Mouse (Mus musculus): ENCODE results near the gene Pglyrp1. TPM values are rescaled to one million over a fixed set of nuclear protein-coding genes. Genes with fewer than 3 reads are reported as not detected.

Gene Pglyrp1
- total RNA-seq, 1 experiment: 0.89 TPM

GRCm38 (mm10) chr7:18829545-18829944, 41.6 kb upstream of the Pglyrp1 start:
- TF ChIP-seq ZNF384 (IDR thresholded peaks at IDR 0.05; ENCODE audit: low read depth, low read length) (no peak), HCFC1 (IDR thresholded peaks at IDR 0.05; ENCODE audit: borderline replicate concordance, insufficient read depth, low read length) (no peak), MAFK (IDR thresholded peaks at IDR 0.05; ENCODE audit: insufficient read depth, low read depth, low read length) (no peak), CHD2 (IDR thresholded peaks at IDR 0.05; ENCODE audit: low read depth, low read length) (no peak), ZC3H11A (IDR thresholded peaks at IDR 0.05; ENCODE audit: borderline replicate concordance, low read depth, low read length) (no peak)
- peaks cover 0 to 2% of the 10 kb centered on the region in 2 experiments; a peak in 1 of 4 replicates for H3K4me1 ChIP-seq (ENCODE audit: control insufficient read depth in 2 of 2, insufficient read depth in 2 of 2, low read length in 2 of 2, poor library complexity in 1 of 2)
- H3K4me3 ChIP-seq (ENCODE audit: insufficient read depth in 1 of 2, low read depth in 1 of 2, low read length in 2 of 2, poor library complexity in 1 of 2, severe bottlenecking in 1 of 2): no peak overlapping the region
- H3K9ac ChIP-seq (ENCODE audit: insufficient read depth, low read depth, low read length, poor library complexity, severe bottlenecking): no peak overlapping the region
- no peak overlapping the region for H3K27ac ChIP-seq (ENCODE audit: insufficient read depth, low read depth, low read length, poor library complexity, severe bottlenecking)
- H3K9me3 ChIP-seq (ENCODE audit: control insufficient read depth, insufficient read depth, low read depth, low read length): no peaks in the 10 kb centered on the region
- no peak for DNase-seq (ENCODE audit: low read depth, low spot score)
- in situ Hi-C loops (cut with MboI; ENCODE audit: low sequenced_read_pairs in 2 of 2, unreplicated experiment in 2 of 2): no loop called here
- no peaks in the 10 kb centered on the region for H3K36me3 ChIP-seq (ENCODE audit: control insufficient read depth, insufficient read depth, low read length, poor library complexity, severe bottlenecking)

- no peak overlapping the region for H3K9ac ChIP-seq (ENCODE audit: insufficient read depth, low read depth, low read length, poor library complexity, severe bottlenecking)
- in situ Hi-C loops (cut with MboI; ENCODE audit: low sequenced_read_pairs in 2 of 2, unreplicated experiment in 2 of 2): no loop called here
- DNase-seq (ENCODE audit: low read depth, low spot score): no peak
Measured at GRCm38 (mm10) chr7:18832298-18832697, 38.8 kb upstream of the Pglyrp1 start.

GRCm38 (mm10) chr7:18839865-18840264, 31.3 kb upstream of the Pglyrp1 start, which contains the start of gene Mill2:
Gene Mill2 (plus strand): TSS chr7:18839966.
- Histone ChIP-seq H3K9me3 (ENCODE audit: control insufficient read depth, insufficient read depth, low read depth, low read length) (no peaks in the 10 kb centered on the region), H3K9ac (ENCODE audit: insufficient read depth, low read depth, low read length, poor library complexity, severe bottlenecking) (peak within 1 kb of the TSS; percentile 38; the same call in 1 of the 2 replicates), H3K27ac (ENCODE audit: insufficient read depth, low read depth, low read length, poor library complexity, severe bottlenecking) (peak within 1 kb of the TSS; percentile 71), H3K36me3 (ENCODE audit: control insufficient read depth, insufficient read depth, low read length, poor library complexity, severe bottlenecking) (no peaks in the 10 kb centered on the region), H3K4me3 (ENCODE audit: insufficient read depth in 1 of 2, low read depth in 1 of 2, low read length in 2 of 2, poor library complexity in 1 of 2, severe bottlenecking in 1 of 2) (peak within 1 kb of the TSS; percentile 5 to 53), H3K4me1 (ENCODE audit: control insufficient read depth in 2 of 2, insufficient read depth in 2 of 2, low read length in 2 of 2, poor library complexity in 1 of 2) (peaks cover 1 to 10% of the 10 kb centered on the region in 2 experiments; a peak in 3 of 4 replicates)
- no peak for DNase-seq (ENCODE audit: low read depth, low spot score)
- in situ Hi-C loops (cut with MboI; ENCODE audit: low sequenced_read_pairs in 2 of 2, unreplicated experiment in 2 of 2): no loop called here
- no peak for TF ChIP-seq CHD2 (IDR thresholded peaks at IDR 0.05; ENCODE audit: low read depth, low read length)
- TF ChIP-seq ZNF384 (IDR thresholded peaks at IDR 0.05; ENCODE audit: low read depth, low read length): no peak
- no peak for TF ChIP-seq HCFC1 (IDR thresholded peaks at IDR 0.05; ENCODE audit: borderline replicate concordance, insufficient read depth, low read length)
- TF ChIP-seq MAFK (IDR thresholded peaks at IDR 0.05; ENCODE audit: insufficient read depth, low read depth, low read length): no peak
- TF ChIP-seq ZC3H11A (IDR thresholded peaks at IDR 0.05; ENCODE audit: borderline replicate concordance, low read depth, low read length): no peak

More at GRCm38 (mm10) chr7:18832298-18832697, 38.8 kb upstream of the Pglyrp1 start:
- no peak overlapping the region for H3K27ac ChIP-seq (ENCODE audit: insufficient read depth, low read depth, low read length, poor library complexity, severe bottlenecking)
- H3K4me1 ChIP-seq (ENCODE audit: control insufficient read depth in 2 of 2, insufficient read depth in 2 of 2, low read length in 2 of 2, poor library complexity in 1 of 2): peaks cover 0 to 2% of the 10 kb centered on the region in 2 experiments; a peak in 1 of 4 replicates
- TF ChIP-seq ZC3H11A (IDR thresholded peaks at IDR 0.05; ENCODE audit: borderline replicate concordance, low read depth, low read length) (no peak), MAFK (IDR thresholded peaks at IDR 0.05; ENCODE audit: insufficient read depth, low read depth, low read length) (no peak), CHD2 (IDR thresholded peaks at IDR 0.05; ENCODE audit: low read depth, low read length) (no peak), HCFC1 (IDR thresholded peaks at IDR 0.05; ENCODE audit: borderline replicate concordance, insufficient read depth, low read length) (no peak), ZNF384 (IDR thresholded peaks at IDR 0.05; ENCODE audit: low read depth, low read length) (no peak)
- H3K9me3 ChIP-seq (ENCODE audit: control insufficient read depth, insufficient read depth, low read depth, low read length): no peaks in the 10 kb centered on the region
- no peaks in the 10 kb centered on the region for H3K36me3 ChIP-seq (ENCODE audit: control insufficient read depth, insufficient read depth, low read length, poor library complexity, severe bottlenecking)
- H3K4me3 ChIP-seq (ENCODE audit: insufficient read depth in 1 of 2, low read depth in 1 of 2, low read length in 2 of 2, poor library complexity in 1 of 2, severe bottlenecking in 1 of 2): no peak overlapping the region

GRCm38 (mm10) chr7:18840386-18841173, 30.6 kb upstream of the Pglyrp1 start:
- H3K9me3 ChIP-seq (ENCODE audit: control insufficient read depth, insufficient read depth, low read depth, low read length): no peaks in the 10 kb centered on the region
- no peaks in the 10 kb centered on the region for H3K36me3 ChIP-seq (ENCODE audit: control insufficient read depth, insufficient read depth, low read length, poor library complexity, severe bottlenecking)
- TF ChIP-seq HCFC1 (IDR thresholded peaks at IDR 0.05; ENCODE audit: borderline replicate concordance, insufficient read depth, low read length) (no peak), CHD2 (IDR thresholded peaks at IDR 0.05; ENCODE audit: low read depth, low read length) (no peak), ZC3H11A (IDR thresholded peaks at IDR 0.05; ENCODE audit: borderline replicate concordance, low read depth, low read length) (no peak), MAFK (IDR thresholded peaks at IDR 0.05; ENCODE audit: insufficient read depth, low read depth, low read length) (no peak), ZNF384 (IDR thresholded peaks at IDR 0.05; ENCODE audit: low read depth, low read length) (no peak)
- in situ Hi-C loops (cut with MboI; ENCODE audit: low sequenced_read_pairs in 2 of 2, unreplicated experiment in 2 of 2): no loop called here
- peak overlapping the region; percentile 71 for H3K27ac ChIP-seq (ENCODE audit: insufficient read depth, low read depth, low read length, poor library complexity, severe bottlenecking)
- H3K9ac ChIP-seq (ENCODE audit: insufficient read depth, low read depth, low read length, poor library complexity, severe bottlenecking): peak overlapping the region; percentile 33; the same call in 1 of the 2 replicates
- peak overlapping the region; percentile 5 to 53 for H3K4me3 ChIP-seq (ENCODE audit: insufficient read depth in 1 of 2, low read depth in 1 of 2, low read length in 2 of 2, poor library complexity in 1 of 2, severe bottlenecking in 1 of 2)
- DNase-seq (ENCODE audit: low read depth, low spot score): peak; percentile 54
- H3K4me1 ChIP-seq (ENCODE audit: control insufficient read depth in 2 of 2, insufficient read depth in 2 of 2, low read length in 2 of 2, poor library complexity in 1 of 2): peaks cover 1 to 10% of the 10 kb centered on the region in 2 experiments; a peak in 3 of 4 replicates
